Mouse (Mus musculus) layer of hippocampus, postnatal 14 days (tissue): ENCODE measurements around the gene Soat2. TPM values are rescaled to one million over a fixed set of nuclear protein-coding genes. Genes with fewer than 3 reads are reported as not detected.

Experiments used
- DNase-seq, 2 experiments: peaks; one replicate each; pipeline ENCODE4 v3.0.0; 2021 to 2022; ENCODE audit warnings: low spot score in 2 of 2, mixed read lengths in 1 of 2
- total RNA-seq, 2 experiments: library from RNA; stranded (reverse); gene quantifications; 2 replicates each; pipeline ENCODE4 v1.2.3; 2021

Gene Soat2
- total RNA-seq, 2 experiments from 2014 or later: not detected

DNA sequence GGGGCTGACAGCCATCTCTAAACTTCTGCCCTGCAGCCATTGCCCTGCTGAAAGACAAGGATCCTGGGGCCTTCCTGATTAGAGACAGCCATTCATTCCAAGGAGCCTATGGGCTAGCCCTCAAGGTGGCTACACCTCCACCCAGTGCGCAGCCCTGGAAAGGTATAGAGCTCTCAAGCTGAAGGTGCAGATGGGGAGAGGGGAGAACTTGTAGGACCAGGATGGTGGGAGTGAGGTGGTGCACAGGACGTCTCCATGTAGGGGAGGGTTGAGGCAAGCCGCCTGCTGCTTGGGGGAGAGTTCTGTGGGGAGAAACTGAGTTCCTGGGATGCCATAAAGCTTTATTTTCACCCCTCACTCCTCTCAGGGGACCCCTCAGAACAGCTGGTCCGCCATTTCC, 36.7 kb upstream of the Soat2 start:
- no peak for DNase-seq

DNA sequence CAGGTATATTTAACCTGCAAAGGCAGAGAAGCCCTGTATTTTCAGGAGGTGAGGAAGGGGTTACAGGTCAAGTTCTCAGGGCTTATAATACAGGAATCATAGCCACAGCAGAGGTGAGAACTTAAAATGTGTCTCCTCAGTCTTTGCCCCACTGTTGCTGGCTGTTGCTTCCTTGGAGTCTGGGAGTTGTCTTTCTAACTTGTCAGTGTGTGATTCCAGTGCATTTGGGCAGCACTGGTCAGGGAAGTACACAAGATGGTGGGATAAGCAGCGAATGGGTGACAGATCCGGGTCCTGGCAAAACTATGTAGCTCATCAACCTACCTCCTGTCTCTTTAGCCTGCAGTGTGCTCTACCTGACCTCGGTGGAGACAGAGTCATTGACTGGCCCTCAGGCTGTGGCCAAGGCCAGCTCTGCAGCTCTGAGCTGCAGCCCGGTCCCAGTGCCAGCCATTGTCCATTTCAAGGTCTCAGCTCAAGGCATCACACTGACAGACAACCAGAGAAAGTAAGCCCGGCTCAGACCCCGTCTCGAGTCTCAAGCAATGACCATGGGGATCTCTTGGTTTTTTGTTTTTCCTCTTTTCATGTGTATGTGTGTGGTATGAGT, 35.6 kb upstream of the Soat2 start:
- no peak for DNase-seq

DNA sequence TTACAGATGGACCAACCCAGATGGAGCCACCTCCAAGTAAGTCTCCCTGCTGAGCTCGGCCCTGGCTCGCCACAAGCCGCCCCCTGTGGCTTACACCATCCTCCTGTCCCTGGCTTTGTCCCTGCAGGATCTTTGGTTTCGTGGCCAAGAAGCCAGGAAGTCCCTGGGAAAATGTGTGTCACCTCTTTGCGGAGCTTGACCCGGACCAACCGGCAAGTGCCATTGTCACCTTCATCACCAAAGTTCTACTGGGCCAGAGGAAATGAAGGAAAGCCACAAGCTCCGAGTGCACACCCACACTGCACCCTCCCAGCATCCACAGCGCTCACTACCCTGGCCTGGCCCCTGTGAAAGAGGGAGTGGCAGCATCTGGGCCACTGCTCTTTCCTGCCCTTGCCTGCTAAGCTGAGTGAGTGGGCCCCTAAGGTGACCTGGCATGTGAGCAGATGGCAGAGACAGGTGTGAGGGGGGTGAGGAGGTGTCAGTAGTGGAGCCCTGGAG, 34.5 kb upstream of the Soat2 start:
- DNase-seq: no peak

DNA sequence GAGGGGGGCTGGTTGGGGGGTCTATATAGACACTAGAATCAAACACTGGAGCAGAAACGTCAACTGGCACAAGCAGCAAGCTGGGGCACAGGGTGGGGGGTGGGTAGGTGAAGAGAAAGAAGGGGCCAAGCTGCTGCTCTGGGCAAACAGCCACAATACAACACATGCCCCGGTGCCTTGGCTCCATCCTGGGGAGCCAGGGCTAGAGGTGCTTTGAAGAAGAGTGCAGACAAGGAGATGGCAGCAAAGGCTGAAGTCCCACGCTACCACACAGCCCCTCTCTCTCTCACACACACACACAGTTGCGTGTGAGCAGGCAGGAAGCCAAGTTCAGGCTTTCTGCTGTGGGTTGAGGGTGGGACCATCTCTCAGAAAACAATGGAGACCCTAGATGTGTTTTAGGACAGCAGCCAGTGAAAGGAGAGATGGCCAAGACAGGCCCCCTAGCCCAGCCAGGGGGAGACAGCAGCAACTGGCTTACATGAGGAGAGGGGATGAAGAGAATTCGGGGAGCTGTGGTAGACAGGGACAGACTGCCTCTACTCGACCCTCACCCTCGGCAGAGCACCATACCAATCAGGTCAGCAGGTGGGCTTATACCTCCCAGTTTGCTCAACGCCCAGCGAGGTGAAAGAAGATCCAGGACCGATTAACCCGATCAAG, 33.4 kb upstream of the Soat2 start:
- no peak for DNase-seq

DNA sequence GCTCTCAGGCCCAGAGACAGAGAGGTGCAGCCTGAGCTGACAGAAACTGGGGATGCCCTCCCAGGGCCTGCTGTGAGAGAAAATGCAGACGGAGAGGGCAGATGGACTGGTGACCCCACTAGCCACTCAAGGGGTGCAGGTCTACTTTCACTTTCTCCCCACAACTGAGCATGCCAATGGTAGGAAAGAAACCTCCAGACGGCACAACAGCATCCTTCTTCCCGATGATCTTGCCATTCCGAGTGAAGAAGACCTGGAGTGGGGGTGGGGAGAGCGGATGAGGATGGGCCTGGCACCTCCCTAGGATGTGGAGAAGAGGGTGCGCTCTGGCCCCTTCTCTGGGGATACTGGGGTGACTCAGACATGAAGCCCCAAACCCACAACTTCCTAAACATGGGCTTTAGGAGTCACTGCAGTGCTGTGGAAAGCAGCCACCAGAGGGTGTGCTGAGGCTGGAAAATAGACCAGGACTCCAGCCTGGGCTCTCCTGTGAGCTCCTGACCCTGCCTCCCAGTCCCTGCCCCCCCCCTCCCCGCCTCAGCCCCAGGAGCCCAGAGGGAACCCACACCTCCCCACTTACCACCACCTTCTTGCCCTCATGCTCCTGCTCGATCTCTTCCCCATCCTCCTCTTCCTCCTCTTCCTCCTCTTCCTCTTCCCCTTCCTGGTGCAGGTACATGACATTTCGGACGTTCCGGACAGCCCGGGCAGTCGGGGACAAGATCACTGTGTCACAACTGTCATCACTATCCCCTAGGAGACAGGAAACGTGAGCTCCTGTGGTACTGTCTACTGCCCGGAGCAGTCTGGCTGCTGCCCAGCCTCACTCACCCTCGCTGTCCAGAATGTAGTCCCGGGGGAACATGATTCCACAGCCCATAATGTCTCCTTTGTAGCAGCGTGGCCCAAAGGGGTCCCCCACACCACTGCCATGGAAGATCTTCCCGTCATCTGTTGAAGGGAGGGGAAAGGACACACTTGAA, 32.6 kb upstream of the Soat2 start:
- DNase-seq: no peak

DNA sequence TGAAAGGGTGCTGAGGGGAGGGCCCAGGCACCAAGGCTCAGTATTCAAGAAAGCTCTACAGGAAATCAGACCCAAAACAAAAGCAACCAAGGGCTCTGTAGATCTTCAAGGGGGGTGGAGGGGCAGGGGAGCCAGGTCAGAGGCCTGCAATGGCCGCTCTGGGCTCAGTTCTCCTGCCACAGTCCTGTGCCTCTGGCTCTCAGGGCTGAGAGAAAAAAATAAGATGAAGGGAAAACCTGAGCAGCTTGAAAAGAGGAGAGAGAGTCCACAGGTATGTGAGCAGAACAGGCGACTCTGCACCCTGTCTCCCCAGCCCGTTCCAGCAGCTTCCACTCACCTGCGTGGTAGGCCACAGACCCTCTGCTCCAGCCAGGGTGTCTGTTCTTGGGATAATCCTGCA, 31.7 kb upstream of the Soat2 start:
- no peak for DNase-seq

DNA sequence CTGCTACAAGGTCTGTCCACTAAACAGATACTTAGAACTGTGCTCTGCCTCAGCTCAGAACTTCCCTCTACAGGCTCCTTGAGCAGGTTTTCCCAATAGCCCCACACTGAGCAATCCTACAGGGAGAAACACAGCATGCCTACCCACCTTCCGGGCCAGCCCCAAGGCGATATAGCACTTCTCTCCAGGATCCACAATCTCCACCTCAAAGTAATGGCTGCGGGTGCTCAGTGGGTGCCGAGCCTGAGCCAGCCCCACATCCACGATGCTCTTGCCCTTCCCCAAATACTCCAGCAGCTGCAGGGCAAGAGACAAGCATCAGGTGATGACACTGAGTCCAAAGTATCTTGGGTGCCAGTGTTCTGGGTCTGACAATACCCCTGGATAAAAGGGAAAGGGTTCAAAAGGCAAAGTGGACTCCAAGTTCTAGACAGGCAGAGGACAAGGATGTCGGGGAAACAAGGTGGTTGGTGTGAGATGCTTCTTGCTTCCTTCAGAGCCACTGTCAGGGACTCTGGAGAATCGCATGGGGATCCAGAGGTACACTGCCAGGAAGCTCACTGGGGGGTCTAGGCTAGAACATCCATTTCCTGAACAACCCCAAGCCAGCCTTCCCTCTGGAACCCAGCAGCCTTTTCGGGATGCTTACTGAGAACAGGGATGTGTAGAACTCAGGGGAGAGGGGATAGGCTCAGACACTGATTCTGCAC, 31.1 kb upstream of the Soat2 start:
- DNase-seq: no peak

DNA sequence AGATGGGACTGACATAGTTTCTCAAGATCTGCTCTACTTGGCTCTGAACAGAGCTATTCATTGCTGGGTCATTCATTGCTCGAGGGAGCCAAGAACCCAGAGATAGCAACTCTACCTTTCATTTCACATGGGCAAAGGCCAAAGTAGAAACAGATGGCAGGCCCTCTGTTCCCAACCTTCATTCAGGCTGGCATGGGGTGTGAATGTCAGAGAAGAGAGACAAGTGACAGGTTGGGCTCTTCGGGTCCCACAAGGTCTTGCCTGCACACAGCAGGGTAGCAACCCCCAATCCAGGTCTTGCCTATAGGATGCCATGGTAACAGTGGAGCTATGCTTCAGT, 30.5 kb upstream of the Soat2 start:
- DNase-seq: no peak

DNA sequence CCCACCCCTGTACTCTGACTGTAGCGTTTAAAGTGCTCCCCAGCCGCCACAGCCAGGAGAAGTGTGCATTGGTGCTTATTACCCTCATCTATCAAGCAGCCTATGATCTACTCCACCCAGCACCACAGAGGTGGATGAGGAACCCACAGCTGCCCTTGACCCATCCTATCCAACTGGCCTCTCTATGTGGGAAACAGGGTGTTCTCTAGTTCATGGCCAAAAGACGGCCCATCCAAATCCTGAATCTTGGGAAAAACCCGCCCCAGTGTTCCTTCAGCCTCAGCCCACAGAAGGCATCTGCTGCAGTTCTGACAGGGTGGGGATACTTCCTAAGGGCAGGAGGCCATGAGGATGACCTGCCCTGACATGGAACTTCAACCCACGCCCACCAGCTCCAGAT, 29.8 kb upstream of the Soat2 start:
- no peak for DNase-seq

DNA sequence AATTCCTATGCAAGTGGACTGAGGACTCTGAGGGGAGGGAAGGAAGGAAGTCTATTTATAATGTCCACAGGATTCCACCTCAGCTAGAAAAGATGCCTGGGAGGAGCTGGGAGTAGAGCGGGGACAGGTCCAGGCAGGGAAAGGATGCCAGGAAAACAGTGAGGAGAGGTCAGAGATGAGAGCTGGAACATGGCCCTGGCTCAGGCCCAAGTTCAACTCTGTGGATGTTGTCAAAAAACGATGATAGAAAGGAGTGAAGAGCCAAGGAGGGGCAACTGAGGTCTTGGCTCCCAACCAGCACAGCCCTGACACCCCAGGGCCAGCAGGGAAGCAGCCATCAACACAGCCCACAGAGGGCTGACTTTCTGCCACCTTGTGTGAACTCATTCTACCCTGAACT, 24.0 kb upstream of the Soat2 start:
- DNase-seq: no peak

DNA sequence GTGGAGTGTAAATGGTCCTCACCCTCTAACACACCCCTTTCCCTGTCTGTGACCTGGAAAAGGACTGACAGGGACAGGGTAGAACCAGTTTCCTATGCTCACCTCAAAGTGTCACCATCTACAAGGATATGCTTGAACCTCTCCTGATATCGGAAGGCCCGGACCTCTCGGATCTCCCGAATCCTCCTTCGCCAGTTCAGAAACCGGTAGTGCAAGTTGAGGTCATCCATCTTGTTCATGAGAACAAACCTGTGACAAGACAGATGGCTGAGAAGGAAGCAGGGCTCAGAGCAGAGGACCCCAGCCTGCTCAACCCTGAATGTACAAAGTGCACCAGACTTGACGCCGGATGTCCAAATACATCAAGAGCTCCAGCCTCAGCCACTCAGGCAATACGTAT, 17.0 kb upstream of the Soat2 start:
- DNase-seq: no peak

DNA sequence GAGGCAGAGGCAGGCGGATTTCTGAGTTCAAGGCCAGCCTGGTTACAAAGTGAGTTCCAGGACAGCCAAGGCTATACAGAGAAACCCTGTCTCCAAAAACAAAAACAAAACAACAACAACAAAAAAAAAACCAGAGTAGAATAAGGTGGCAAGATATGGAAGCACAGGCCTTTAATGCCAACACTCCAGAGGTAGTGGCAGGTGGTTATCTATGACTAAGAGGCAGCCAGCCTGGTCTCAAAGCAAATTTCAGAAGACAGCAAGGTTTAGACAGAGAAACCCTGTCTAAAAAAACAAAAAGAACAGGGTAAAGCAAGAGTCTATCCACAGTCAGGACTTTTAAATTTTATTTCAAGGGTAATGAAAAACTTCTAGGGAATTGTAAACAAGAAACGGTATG, 15.6 kb upstream of the Soat2 start:
- no peak for DNase-seq

DNA sequence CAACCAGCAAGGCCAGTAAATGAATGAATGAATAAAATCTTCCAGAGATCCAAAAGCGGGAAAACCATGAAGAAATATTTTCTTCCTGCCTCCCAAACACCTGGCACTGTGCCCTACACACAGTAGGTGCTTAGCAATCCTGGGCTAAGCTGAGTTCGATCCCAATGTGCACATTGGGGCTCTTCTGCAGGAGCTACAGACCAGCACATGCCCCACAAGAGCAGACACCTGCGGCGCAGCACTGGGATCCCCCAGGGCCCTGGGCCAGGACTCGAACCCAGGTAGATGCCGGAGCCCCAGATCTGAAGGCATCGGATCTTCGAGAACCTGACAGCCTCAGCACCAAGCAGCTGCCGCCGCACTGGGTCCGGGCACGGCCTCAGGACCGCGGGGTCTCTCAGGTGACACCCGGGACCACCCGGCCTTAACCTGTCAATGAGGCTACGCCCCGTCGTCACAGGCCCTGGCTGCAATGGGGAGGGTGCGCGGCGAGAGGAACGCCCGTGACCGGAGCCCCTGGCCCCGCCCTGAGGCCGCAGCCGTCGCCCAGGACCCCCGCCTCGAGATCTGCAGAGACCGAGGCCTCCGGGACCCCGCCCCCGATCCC, 14.7 kb upstream of the Soat2 start:
- DNase-seq: no peak

DNA sequence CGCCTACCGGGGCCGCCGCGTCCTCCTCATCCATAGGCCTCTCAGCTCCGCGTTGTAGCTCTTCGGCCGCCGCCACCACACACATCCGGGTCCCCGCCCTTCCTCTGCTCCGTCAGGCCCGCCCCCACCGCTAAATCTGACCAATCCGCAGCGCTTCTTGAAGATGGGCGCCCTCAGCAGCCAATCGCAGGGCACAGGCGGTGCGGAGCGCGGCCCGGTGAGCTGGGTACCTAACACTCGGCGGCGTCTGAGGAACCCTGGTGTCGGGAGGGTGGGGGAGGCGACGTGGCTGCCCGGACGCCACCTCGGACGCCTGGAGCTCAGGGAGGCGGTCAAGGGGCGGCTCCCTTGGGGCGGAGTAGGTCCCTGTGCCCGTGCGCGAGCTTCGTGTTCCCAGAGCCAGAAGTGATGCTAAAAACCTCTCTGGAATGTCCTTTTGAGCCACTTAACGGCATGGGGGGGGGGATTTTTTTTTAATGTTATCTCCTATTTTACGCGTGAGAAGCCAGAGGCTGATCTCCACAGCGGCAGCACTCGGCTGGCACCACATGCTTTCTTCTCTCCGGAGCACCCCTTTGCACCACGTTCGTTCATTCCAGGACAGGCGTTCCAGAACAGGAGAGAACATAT, 14.1 kb upstream of the Soat2 start, which contains the start of gene Spryd3:
Spryd3 (minus strand) TSS at position 106 of the 630 bp plus-strand sequence.
- DNase-seq: peak; percentile 98 to 99

DNA sequence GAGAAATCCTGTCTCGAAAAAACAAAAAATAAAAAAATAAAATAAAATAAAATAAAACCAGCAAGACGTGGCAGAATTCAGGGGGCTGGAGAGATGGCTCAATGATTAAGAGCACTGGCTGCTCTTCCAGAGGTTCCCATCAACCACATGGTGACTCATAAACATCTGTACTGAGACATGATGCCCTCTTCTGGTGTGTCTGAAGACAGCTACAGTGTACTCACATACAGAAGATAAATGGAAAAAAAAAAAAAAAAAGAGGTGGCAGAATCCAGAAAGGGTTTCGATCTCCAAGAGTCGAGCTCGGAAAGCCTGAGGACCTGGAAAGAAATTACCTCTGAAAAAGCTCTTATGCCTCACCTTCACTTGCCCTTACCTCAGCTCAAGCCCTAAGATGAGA, 9.2 kb upstream of the Soat2 start:
- no peak for DNase-seq

DNA sequence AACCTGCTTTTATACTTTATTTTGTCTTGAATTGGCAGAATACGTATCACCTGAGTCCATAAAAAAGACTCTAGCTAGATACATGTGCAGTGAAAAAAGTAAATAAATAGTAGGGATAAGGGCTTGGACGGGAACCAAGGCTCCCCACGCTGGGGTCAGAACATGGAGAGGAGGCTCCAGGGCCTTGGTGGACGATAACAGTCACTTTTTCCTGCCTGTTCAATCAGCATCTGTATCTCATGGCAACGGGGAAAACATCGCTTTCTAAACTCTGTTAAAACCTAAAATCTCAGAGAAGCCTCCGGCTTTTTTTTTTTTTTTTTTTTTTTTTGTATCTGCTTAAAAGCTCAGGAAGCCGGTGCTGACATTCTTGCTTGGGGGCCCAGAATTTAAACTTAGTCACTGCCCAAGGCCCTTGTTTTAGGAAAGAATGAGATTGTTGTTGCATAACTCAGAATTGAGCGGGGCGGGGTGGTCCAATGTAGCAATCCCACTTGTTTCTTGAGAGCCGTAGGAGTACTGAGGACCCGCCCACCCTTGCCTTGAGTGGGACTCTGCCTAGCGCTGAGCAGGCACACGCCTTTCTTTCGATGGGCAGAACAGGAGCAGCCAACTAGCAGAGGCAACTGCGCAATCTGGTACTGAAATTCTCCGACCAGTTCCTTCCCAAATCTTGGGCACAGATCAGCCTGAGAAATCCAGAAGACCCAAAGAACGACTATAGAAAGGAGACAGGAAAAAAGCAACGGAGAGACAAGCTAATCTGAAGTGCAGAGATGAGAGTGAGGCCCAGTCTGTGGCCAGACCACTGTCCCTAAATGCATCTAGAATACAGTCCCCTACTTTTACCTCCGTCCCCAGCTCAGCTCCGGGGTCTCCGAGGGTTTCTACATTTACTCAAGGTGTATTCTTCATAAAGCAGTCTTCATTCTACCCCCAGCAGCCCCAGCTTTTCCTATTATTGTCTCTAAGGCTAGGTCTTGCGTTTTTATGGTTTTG, 7.1 kb upstream of the Soat2 start:
- no peak for DNase-seq

DNA sequence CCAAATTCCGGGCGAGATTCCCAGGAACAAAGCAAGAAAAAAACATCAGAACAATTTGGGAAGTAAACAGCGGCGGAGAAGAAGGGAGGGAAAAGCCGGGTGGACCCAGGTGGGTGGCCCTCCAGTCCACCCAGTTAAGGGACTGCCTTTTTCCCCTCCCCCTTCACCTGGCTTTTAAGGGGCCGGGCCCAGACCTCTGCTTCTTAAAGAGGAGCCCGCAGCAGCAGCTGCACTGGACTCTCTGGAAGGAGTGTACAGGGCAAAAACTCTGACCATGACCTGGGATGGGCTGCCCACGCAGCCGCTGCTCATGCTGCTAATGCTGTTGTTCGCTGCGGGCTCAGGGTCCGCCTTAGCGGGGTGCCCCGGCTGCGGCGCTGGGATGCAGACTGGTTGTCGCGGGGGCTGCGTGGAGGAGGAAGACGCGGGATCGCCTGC, 6.0 kb upstream of the Soat2 start, which contains the start of gene Igfbp6:
Igfbp6 (plus strand) TSS at position 89 of the 438 bp plus-strand sequence.
- no peak for DNase-seq

DNA sequence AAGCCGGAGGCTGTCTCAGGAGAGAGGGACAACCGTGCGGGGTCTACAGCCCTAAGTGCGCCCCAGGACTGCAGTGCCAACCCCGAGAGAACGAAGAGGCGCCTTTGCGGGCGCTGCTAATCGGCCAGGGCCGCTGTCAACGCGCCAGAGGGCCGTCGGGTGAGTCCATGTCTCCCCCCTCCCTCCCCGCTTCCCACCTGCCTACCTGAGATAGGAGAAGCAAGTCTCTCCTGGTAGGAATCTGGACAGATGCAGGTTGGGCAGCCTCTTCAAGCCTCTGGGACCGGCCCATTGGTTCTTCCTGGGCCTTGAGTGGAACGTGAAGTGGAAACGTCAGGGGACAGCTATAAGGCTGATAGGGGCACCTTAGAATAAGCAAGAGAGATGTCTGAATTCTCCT, 5.6 kb upstream of the Soat2 start:
- DNase-seq: no peak

DNA sequence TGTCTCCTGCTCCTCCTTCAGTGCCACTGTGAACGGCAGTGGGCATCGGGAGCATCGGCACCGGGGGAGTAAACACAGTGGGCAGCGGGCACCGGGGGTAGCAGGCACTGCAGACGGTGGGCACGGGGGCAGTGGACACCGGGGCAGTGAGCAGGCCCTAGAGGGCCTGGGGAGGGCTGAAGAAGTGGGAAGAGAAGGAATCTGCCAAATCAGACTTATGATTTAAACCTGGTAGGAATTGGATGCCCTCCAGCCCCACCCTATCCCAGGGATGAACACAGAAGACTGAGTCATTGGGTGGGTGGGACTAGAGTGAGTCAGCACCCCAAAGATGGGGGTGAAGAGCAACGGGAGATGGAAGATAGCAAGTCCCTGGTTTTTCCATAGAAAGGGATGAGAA, 5.0 kb upstream of the Soat2 start:
- no peak for DNase-seq
